Mouse (Mus musculus): Measurements from ENCODE around the gene Colec11. TPM values are rescaled to one million over a fixed set of nuclear protein-coding genes. Genes with fewer than 3 reads are reported as not detected.
A peak's percentile ranks its signal among the peaks of the same experiment; 100 is the strongest.

Colec11 gene
- polyA plus RNA-seq (2011; ENCODE audit: insufficient read depth, insufficient read length, low read depth, missing spikeins), result not detected in 2 replicates

GRCm38 (mm10) chr12:28623195-28623594 is at the start of gene Colec11:
Colec11 (minus strand) TSS chr12:28623377.
- Histone ChIP-seq H3K27me3 (ENCODE audit: control insufficient read depth, insufficient read depth, low read length, poor library complexity, severe bottlenecking) (no peaks in the 10 kb centered on the region), H3K27ac (ENCODE audit: insufficient read depth, low read length) (no peak within 1 kb of the TSS), H3K9ac (ENCODE audit: low read depth, poor library complexity, severe bottlenecking) (no peak within 1 kb of the TSS), H3K4me3 (ENCODE audit: low read depth, low read length) (no peak within 1 kb of the TSS), H3K36me3 (ENCODE audit: control insufficient read depth, insufficient read depth, low read length, poor library complexity, severe bottlenecking) (peaks cover 2% of the 10 kb centered on the region; the same call in 1 of the 2 replicates), H3K9me3 (replicated peaks; ENCODE audit: control insufficient read depth, insufficient read depth, low read length, poor library complexity, severe bottlenecking) (no peaks in the 10 kb centered on the region), H3K4me1 (ENCODE audit: control insufficient read depth, insufficient read depth, low read length) (no peaks in the 10 kb centered on the region)
- TF ChIP-seq POLR2A (IDR thresholded peaks at IDR 0.05; ENCODE audit: insufficient read depth, low read length) (no peak), CTCF (IDR thresholded peaks at IDR 0.05; ENCODE audit: low read depth, low read length) (no peak), EP300 (IDR thresholded peaks at IDR 0.05; ENCODE audit: insufficient read depth, low read depth, low read length) (no peak)

DNA sequence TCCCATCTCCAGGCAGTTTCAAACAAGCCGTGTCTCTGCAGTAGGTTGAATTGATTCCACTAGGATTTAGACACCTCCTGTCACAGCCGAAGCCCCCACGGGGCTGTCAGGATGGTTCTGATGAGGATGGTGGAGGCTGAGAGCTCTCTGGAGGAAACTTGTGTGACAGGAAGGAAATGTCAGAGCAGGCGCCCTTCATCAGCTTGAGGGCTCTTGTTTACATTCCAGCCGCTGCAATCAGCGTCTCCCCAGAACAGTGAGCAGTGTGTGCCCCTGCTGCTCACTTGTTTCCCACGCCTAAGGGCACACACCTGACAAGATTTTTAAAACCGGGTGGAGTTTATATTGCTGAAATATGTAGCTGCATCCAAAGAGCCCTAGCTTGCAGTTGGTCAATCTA is 44.1 kb upstream of the Colec11 start:
- TF ChIP-seq EP300 (IDR thresholded peaks at IDR 0.05; ENCODE audit: insufficient read depth, low read depth, low read length) (no peak), CTCF (IDR thresholded peaks at IDR 0.05; ENCODE audit: low read depth, low read length) (no peak), POLR2A (IDR thresholded peaks at IDR 0.05; ENCODE audit: insufficient read depth, low read length) (no peak)
- Histone ChIP-seq H3K9ac (ENCODE audit: low read depth, poor library complexity, severe bottlenecking) (no peak overlapping the region), H3K4me1 (ENCODE audit: control insufficient read depth, insufficient read depth, low read length) (no peaks in the 10 kb centered on the region), H3K36me3 (ENCODE audit: control insufficient read depth, insufficient read depth, low read length, poor library complexity, severe bottlenecking) (no peaks in the 10 kb centered on the region), H3K27ac (ENCODE audit: insufficient read depth, low read length) (no peak overlapping the region), H3K9me3 (replicated peaks; ENCODE audit: control insufficient read depth, insufficient read depth, low read length, poor library complexity, severe bottlenecking) (no peaks in the 10 kb centered on the region), H3K27me3 (ENCODE audit: control insufficient read depth, insufficient read depth, low read length, poor library complexity, severe bottlenecking) (no peaks in the 10 kb centered on the region), H3K4me3 (ENCODE audit: low read depth, low read length) (no peak overlapping the region)

GRCm38 (mm10) chr12:28666734-28667133 is 43.6 kb upstream of the Colec11 start:
- H3K9me3 ChIP-seq (replicated peaks; ENCODE audit: control insufficient read depth, insufficient read depth, low read length, poor library complexity, severe bottlenecking), result no peaks in the 10 kb centered on the region
- H3K27ac ChIP-seq (ENCODE audit: insufficient read depth, low read length), result no peak overlapping the region
- H3K27me3 ChIP-seq (ENCODE audit: control insufficient read depth, insufficient read depth, low read length, poor library complexity, severe bottlenecking), result no peaks in the 10 kb centered on the region
- TF ChIP-seq EP300 (IDR thresholded peaks at IDR 0.05; ENCODE audit: insufficient read depth, low read depth, low read length), result no peak
- no peak for TF ChIP-seq POLR2A (IDR thresholded peaks at IDR 0.05; ENCODE audit: insufficient read depth, low read length)
- TF ChIP-seq CTCF (IDR thresholded peaks at IDR 0.05; ENCODE audit: low read depth, low read length), result no peak
- H3K4me1 ChIP-seq (ENCODE audit: control insufficient read depth, insufficient read depth, low read length), result no peaks in the 10 kb centered on the region
- H3K9ac ChIP-seq (ENCODE audit: low read depth, poor library complexity, severe bottlenecking), result no peak overlapping the region
- no peak overlapping the region for H3K4me3 ChIP-seq (ENCODE audit: low read depth, low read length)
- no peaks in the 10 kb centered on the region for H3K36me3 ChIP-seq (ENCODE audit: control insufficient read depth, insufficient read depth, low read length, poor library complexity, severe bottlenecking)

DNA sequence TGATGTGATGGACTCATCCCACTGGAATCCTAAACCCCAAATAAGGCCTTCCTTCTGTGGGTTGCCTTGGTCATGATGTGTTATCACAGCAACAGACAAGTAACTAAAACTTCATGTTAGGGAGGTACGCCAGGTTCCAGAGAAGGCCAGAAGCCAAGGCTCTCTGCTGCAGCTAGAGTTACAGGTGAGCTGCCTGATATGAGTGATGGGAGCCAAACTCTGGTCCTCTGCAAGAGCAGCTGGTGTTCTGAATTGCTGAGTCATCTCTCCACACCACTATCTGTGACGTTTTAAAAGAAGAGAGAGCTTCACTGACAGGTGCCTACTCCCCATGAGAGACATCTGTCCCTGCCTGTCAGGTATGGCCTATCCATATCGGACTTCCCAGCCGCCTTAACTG is 39.5 kb upstream of the Colec11 start:
- TF ChIP-seq POLR2A (IDR thresholded peaks at IDR 0.05; ENCODE audit: insufficient read depth, low read length) (no peak), EP300 (IDR thresholded peaks at IDR 0.05; ENCODE audit: insufficient read depth, low read depth, low read length) (no peak), CTCF (IDR thresholded peaks at IDR 0.05; ENCODE audit: low read depth, low read length) (no peak)
- Histone ChIP-seq H3K27ac (ENCODE audit: insufficient read depth, low read length) (no peak overlapping the region), H3K27me3 (ENCODE audit: control insufficient read depth, insufficient read depth, low read length, poor library complexity, severe bottlenecking) (no peaks in the 10 kb centered on the region), H3K36me3 (ENCODE audit: control insufficient read depth, insufficient read depth, low read length, poor library complexity, severe bottlenecking) (peaks cover 4% of the 10 kb centered on the region), H3K4me1 (ENCODE audit: control insufficient read depth, insufficient read depth, low read length) (peaks cover 4% of the 10 kb centered on the region), H3K4me3 (ENCODE audit: low read depth, low read length) (no peak overlapping the region), H3K9ac (ENCODE audit: low read depth, poor library complexity, severe bottlenecking) (no peak overlapping the region), H3K9me3 (replicated peaks; ENCODE audit: control insufficient read depth, insufficient read depth, low read length, poor library complexity, severe bottlenecking) (no peaks in the 10 kb centered on the region)

DNA sequence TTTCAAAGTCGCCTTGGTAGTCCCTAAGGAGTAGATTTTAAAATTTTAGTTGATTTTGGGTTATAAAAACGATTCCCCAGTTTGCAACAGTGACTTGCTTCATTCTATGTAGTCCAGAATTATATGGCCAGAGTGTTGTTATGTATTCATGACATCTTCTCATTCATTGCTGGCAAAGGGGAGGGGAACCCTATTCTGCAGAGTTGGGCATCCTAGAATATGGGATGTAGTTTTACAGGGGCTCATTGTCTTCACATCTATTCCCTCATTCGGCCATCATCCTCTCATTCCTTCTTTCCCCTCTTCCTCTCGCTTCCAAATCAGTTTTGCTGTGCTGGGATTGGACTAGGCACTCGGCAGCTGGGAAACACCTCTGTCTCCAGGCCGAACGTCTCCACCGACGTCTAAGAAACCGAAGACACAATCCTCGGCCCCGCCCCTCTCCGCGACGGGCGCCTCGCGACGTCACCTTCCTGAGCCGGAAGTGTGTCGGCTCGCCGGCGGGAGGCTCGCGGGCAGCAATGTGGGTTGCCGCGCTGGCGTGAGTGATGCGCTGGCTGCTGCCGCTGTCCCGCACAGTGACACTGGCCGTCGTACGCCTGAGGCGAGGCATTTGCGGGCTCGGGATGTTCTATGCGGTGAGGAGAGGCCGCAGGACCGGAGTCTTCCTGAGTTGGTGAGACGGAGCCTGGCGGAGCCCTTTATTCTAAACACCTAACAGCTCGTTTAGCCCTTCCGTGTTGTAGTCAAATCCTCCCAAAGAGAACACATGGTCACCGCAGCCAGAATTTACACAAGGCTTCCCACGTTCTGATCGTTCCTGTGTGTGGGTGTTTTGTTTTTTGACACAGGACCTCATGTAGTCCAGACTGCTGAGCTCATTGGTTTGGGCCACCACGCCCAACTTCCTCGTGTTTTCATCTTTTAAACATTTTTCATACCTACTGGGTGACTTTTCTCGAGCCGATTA is 26.2 kb upstream of the Colec11 start, which contains the start of gene Rnaseh1:
Rnaseh1 (plus strand) TSS at position 462 of the 970 bp plus-strand sequence.
- H3K27ac ChIP-seq (ENCODE audit: insufficient read depth, low read length), result no peak within 1 kb of the TSS
- peak within 1 kb of the TSS; percentile 92 for H3K4me3 ChIP-seq (ENCODE audit: low read depth, low read length)
- TF ChIP-seq POLR2A (IDR thresholded peaks at IDR 0.05; ENCODE audit: insufficient read depth, low read length), result peak; percentile 68
- TF ChIP-seq CTCF (IDR thresholded peaks at IDR 0.05; ENCODE audit: low read depth, low read length), result no peak
- no peak for TF ChIP-seq EP300 (IDR thresholded peaks at IDR 0.05; ENCODE audit: insufficient read depth, low read depth, low read length)
- peak within 1 kb of the TSS; percentile 69 for H3K9ac ChIP-seq (ENCODE audit: low read depth, poor library complexity, severe bottlenecking)
- no peaks in the 10 kb centered on the region for H3K4me1 ChIP-seq (ENCODE audit: control insufficient read depth, insufficient read depth, low read length)
- no peaks in the 10 kb centered on the region for H3K9me3 ChIP-seq (replicated peaks; ENCODE audit: control insufficient read depth, insufficient read depth, low read length, poor library complexity, severe bottlenecking)
- H3K27me3 ChIP-seq (ENCODE audit: control insufficient read depth, insufficient read depth, low read length, poor library complexity, severe bottlenecking), result no peaks in the 10 kb centered on the region
- peaks cover 4% of the 10 kb centered on the region for H3K36me3 ChIP-seq (ENCODE audit: control insufficient read depth, insufficient read depth, low read length, poor library complexity, severe bottlenecking)

GRCm38 (mm10) chr12:28638778-28639177 is 15.6 kb upstream of the Colec11 start:
- H3K4me3 ChIP-seq (ENCODE audit: low read depth, low read length), result no peak overlapping the region
- TF ChIP-seq POLR2A (IDR thresholded peaks at IDR 0.05; ENCODE audit: insufficient read depth, low read length) (no peak), EP300 (IDR thresholded peaks at IDR 0.05; ENCODE audit: insufficient read depth, low read depth, low read length) (no peak), CTCF (IDR thresholded peaks at IDR 0.05; ENCODE audit: low read depth, low read length) (peak; percentile 4)
- no peaks in the 10 kb centered on the region for H3K4me1 ChIP-seq (ENCODE audit: control insufficient read depth, insufficient read depth, low read length)

More at GRCm38 (mm10) chr12:28638778-28639177, 15.6 kb upstream of the Colec11 start:
- H3K27ac ChIP-seq (ENCODE audit: insufficient read depth, low read length), result no peak overlapping the region
- no peaks in the 10 kb centered on the region for H3K9me3 ChIP-seq (replicated peaks; ENCODE audit: control insufficient read depth, insufficient read depth, low read length, poor library complexity, severe bottlenecking)
- H3K27me3 ChIP-seq (ENCODE audit: control insufficient read depth, insufficient read depth, low read length, poor library complexity, severe bottlenecking), result no peaks in the 10 kb centered on the region
- peaks cover 16% of the 10 kb centered on the region for H3K36me3 ChIP-seq (ENCODE audit: control insufficient read depth, insufficient read depth, low read length, poor library complexity, severe bottlenecking)
- no peak overlapping the region for H3K9ac ChIP-seq (ENCODE audit: low read depth, poor library complexity, severe bottlenecking)

All from ES-Bruce4 (cell line).